Mouse (Mus musculus): ENCODE data around the gene Has3. TPM values are rescaled to one million over a fixed set of nuclear protein-coding genes. Genes with fewer than 3 reads are reported as not detected.

The Has3 gene
- polyA plus RNA-seq, 1 experiment from 2014 or later: 1.6 TPM

DNA sequence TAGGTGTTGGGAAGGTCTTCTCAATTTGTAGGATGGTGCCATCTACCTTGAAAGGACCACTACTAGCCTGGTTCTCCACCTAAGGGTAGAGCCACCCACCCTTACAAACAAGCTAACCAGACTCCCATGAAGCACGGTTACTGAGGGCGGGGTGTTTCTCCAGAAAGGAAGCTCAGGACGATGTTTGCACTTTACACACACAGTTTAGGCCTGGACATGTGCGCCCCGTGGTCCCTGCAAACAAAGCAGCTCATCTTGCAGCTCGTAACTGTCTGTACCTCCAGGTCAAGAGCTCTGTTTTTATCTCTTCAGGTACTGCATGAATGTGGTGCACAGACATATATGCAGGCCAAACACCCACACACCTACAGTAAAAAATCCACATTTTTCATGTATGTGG lies 36.6 kb downstream of the Has3 start:
- Histone ChIP-seq H3K9me3 (ENCODE audit: low read length) (no peaks in the 10 kb centered on the region), H3K4me1 (ENCODE audit: insufficient read depth, low read length) (no peaks in the 10 kb centered on the region), H3K4me3 (ENCODE audit: low read length) (no peak overlapping the region), H3K27ac (ENCODE audit: low read length) (no peak overlapping the region), H3K9ac (replicated peaks; ENCODE audit: low read length) (no peak overlapping the region), H3K27me3 (ENCODE audit: insufficient read depth, low read length) (no peaks in the 10 kb centered on the region), H3K36me3 (ENCODE audit: insufficient read depth, low read length) (peaks cover 67% of the 10 kb centered on the region), H3K4me2 (replicated peaks; ENCODE audit: low read depth, low read length) (no peak overlapping the region)
- 91% methylated on average over 6 of the region's 6 CpGs for WGBS
- ATAC-seq (ENCODE audit: low FRiP score, low TSS enrichment): no peak

DNA sequence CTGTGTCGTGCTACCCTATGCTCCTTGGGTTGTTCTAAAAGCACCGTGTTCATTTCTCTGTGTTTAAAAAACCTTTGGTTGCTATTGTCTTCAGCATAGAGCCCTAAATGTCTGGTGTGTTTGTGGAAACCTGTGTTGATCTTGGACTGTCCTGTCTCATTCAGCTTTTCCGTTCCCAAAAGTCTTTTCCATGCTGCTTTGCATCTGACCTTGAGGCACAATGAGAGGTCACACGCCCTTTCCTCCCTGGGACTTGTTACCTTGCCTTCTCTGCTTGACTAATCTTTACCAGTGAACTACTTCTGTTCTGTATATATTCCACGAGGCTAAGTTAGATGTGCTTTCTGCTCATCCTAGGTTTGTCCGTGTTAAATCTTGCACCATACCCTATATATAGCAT lies 37.4 kb downstream of the Has3 start:
- H3K27ac ChIP-seq (ENCODE audit: low read length): no peak overlapping the region
- peaks cover 70% of the 10 kb centered on the region for H3K36me3 ChIP-seq (ENCODE audit: insufficient read depth, low read length)
- no peak for ATAC-seq (ENCODE audit: low FRiP score, low TSS enrichment)
- H3K9me3 ChIP-seq (ENCODE audit: low read length): no peaks in the 10 kb centered on the region
- 84% methylated on average over 6 of the region's 6 CpGs for WGBS
- H3K4me2 ChIP-seq (replicated peaks; ENCODE audit: low read depth, low read length): no peak overlapping the region
- H3K4me3 ChIP-seq (ENCODE audit: low read length): no peak overlapping the region
- no peaks in the 10 kb centered on the region for H3K4me1 ChIP-seq (ENCODE audit: insufficient read depth, low read length)
- no peaks in the 10 kb centered on the region for H3K27me3 ChIP-seq (ENCODE audit: insufficient read depth, low read length)
- no peak overlapping the region for H3K9ac ChIP-seq (replicated peaks; ENCODE audit: low read length)

DNA sequence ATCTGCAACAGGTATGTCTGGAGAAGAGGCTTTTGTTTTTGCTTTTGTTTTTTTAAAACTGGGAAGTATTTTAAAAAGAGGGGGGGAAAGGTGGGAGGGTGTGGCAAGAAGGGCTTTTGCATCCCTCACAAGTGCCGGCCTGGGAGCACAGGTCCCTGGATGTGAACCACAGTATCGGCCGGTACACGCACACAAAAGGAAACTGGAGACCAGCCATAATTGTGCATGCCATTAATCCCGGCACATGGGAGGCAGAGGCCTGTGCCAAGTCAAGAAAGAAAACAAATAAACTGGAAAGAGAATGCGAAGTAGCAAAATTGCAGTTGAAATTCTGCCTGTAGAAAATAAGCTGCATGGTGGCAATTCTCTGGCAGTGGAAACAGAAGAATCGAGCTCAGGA lies 38.2 kb downstream of the Has3 start:
- WGBS: 73% methylated on average over 7 of the region's 7 CpGs
- Histone ChIP-seq H3K9me3 (ENCODE audit: low read length) (no peaks in the 10 kb centered on the region), H3K9ac (replicated peaks; ENCODE audit: low read length) (no peak overlapping the region), H3K4me1 (ENCODE audit: insufficient read depth, low read length) (no peaks in the 10 kb centered on the region), H3K27me3 (ENCODE audit: insufficient read depth, low read length) (no peaks in the 10 kb centered on the region), H3K36me3 (ENCODE audit: insufficient read depth, low read length) (peaks cover 68% of the 10 kb centered on the region), H3K4me2 (replicated peaks; ENCODE audit: low read depth, low read length) (no peak overlapping the region), H3K4me3 (ENCODE audit: low read length) (no peak overlapping the region), H3K27ac (ENCODE audit: low read length) (no peak overlapping the region)
- no peak for ATAC-seq (ENCODE audit: low FRiP score, low TSS enrichment)

DNA sequence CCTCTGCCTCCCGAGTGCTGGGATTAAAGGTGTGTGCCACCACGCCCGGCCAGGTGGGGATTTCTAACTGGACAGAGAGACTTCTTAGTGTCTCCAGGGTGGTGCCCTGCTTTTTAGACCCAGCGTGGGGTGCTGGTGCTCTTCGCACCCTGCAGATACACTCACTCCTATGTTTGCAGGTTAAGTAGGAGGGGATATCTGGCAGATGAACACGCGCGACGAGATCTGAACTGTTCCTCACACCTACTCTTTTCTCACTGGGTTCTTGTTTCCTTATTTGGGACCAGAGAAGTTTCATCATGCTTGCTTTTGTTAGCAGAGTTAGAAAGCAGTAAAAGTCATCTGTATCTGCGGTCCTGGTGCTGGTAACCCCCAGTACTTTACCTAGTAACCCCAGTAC lies 43.6 kb downstream of the Has3 start:
- Histone ChIP-seq H3K4me1 (ENCODE audit: insufficient read depth, low read length) (no peaks in the 10 kb centered on the region), H3K4me2 (replicated peaks; ENCODE audit: low read depth, low read length) (no peak overlapping the region), H3K9me3 (ENCODE audit: low read length) (no peaks in the 10 kb centered on the region), H3K4me3 (ENCODE audit: low read length) (no peak overlapping the region), H3K9ac (replicated peaks; ENCODE audit: low read length) (no peak overlapping the region), H3K27ac (ENCODE audit: low read length) (no peak overlapping the region), H3K27me3 (ENCODE audit: insufficient read depth, low read length) (no peaks in the 10 kb centered on the region), H3K36me3 (ENCODE audit: insufficient read depth, low read length) (peaks cover 72% of the 10 kb centered on the region)
- no peak for ATAC-seq (ENCODE audit: low FRiP score, low TSS enrichment)
- 97% methylated on average over 10 of the region's 10 CpGs for WGBS

DNA sequence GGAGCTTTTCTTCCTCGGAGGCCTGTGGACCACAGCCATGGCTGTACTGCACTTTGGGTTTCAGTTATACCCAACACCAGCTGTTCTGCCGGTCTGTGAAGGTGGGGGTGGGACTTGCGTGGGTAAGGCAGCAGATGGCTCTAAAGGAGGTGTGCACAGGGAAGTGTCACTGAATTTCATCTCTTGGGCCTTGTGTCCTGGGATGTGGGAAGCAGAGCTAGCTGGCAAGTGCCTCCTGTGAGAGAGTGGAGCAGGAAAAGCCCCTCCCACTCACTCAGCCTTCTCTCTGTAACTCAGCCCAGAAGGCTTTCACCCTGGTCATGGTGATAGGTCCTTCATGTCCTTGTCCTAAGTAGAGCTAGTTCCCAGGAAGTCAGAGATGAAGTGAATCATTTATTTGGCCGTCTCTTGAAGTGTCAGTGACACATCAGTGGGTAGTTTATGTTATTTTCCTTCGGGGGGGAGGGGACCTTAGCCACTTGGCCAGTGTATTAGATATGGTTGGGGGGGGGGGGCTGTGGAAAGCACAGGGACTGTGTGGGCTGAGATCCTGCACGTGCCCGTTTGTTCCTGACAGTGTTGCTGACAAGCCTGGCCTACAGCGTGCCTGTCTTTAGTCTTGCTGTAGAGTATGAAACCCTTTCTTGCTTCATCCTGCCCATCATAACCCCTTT lies 49.8 kb downstream of the Has3 start:
- H3K9me3 ChIP-seq (ENCODE audit: low read length): no peaks in the 10 kb centered on the region
- no peak overlapping the region for H3K4me2 ChIP-seq (replicated peaks; ENCODE audit: low read depth, low read length)
- H3K9ac ChIP-seq (replicated peaks; ENCODE audit: low read length): no peak overlapping the region
- no peaks in the 10 kb centered on the region for H3K4me1 ChIP-seq (ENCODE audit: insufficient read depth, low read length)
- ATAC-seq (ENCODE audit: low FRiP score, low TSS enrichment): no peak
- WGBS: 88% methylated on average over 8 of the region's 8 CpGs
- H3K4me3 ChIP-seq (ENCODE audit: low read length): no peak overlapping the region
- H3K27ac ChIP-seq (ENCODE audit: low read length): no peak overlapping the region
- peaks cover 76% of the 10 kb centered on the region for H3K36me3 ChIP-seq (ENCODE audit: insufficient read depth, low read length)
- H3K27me3 ChIP-seq (ENCODE audit: insufficient read depth, low read length): no peaks in the 10 kb centered on the region

DNA sequence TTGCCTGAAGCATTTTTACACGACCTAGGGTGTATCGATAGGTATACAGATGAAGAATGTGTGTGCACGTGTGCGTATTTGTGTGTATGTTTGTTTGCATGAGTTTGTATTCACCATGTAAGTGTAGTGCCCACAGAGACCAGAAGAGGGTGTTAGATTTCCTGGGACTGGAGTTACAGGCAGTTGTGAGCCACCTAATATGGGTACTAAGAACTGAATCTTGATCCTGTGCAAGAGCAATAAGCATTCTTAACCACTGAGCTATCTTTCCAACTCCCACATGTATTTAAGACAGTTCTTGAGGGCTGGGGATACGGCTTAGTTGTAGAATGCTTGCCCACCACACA lies 50.3 kb downstream of the Has3 start:
- no peak for ATAC-seq (ENCODE audit: low FRiP score, low TSS enrichment)
- H3K9me3 ChIP-seq (ENCODE audit: low read length): no peaks in the 10 kb centered on the region
- 97% methylated on average over 5 of the region's 5 CpGs for WGBS
- H3K36me3 ChIP-seq (ENCODE audit: insufficient read depth, low read length): peaks cover 71% of the 10 kb centered on the region
- no peak overlapping the region for H3K9ac ChIP-seq (replicated peaks; ENCODE audit: low read length)
- no peak overlapping the region for H3K4me2 ChIP-seq (replicated peaks; ENCODE audit: low read depth, low read length)
- no peak overlapping the region for H3K27ac ChIP-seq (ENCODE audit: low read length)
- H3K4me1 ChIP-seq (ENCODE audit: insufficient read depth, low read length): no peaks in the 10 kb centered on the region
- H3K4me3 ChIP-seq (ENCODE audit: low read length): no peak overlapping the region
- no peaks in the 10 kb centered on the region for H3K27me3 ChIP-seq (ENCODE audit: insufficient read depth, low read length)

DNA sequence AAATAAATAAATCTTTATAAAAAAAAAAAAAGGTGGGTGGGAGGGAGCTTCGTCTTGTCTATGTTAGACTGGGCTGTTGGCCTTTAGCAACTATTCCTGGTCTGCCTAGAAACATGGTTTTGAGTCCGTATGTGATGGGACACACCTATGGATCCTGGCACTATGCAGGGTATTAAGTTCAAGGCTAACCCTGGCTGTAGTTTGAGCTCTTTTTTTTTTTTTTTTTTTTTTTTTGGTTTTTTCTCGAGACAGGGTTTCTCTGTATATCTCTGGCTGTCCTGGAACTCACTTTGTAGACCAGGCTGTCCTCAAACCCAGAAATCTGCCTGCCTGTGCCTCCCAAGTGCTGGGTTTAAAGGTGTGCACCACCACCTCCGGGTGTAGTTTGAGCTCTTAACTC lies 54.0 kb downstream of the Has3 start:
- Histone ChIP-seq H3K36me3 (ENCODE audit: insufficient read depth, low read length) (peaks cover 37% of the 10 kb centered on the region), H3K9ac (replicated peaks; ENCODE audit: low read length) (no peak overlapping the region), H3K4me2 (replicated peaks; ENCODE audit: low read depth, low read length) (no peak overlapping the region), H3K4me1 (ENCODE audit: insufficient read depth, low read length) (0 out of 2 replicates have a peak, but pooled peaks cover 2% of the 10 kb centered on the region), H3K27ac (ENCODE audit: low read length) (no peak overlapping the region), H3K4me3 (ENCODE audit: low read length) (no peak overlapping the region), H3K9me3 (ENCODE audit: low read length) (no peaks in the 10 kb centered on the region), H3K27me3 (ENCODE audit: insufficient read depth, low read length) (no peaks in the 10 kb centered on the region)
- 84% methylated on average over 4 of the region's 4 CpGs for WGBS
- no peak for ATAC-seq (ENCODE audit: low FRiP score, low TSS enrichment)

DNA sequence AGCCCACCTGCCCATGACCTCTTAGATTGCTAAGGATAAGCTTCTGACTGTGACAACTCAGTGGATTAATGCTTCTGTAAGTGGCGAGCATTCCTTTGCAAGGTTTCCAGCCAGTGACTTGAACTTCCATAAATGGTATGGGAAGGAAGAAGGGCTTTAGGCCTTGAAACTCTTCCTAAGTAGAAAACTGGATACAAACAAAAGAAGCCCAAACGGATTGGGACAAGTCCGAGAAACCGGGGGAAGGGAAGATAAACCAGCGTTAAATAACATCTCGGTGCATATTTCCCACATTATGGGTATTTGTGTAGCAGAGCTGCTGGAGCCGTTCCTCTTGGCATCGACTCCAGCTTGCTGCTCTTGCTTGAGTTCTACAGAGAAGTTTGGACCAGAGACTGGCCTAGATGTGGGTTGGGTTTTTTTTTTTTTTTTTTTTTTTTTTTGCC lies 54.9 kb downstream of the Has3 start:
- peaks cover 29% of the 10 kb centered on the region for H3K36me3 ChIP-seq (ENCODE audit: insufficient read depth, low read length)
- no peaks in the 10 kb centered on the region for H3K27me3 ChIP-seq (ENCODE audit: insufficient read depth, low read length)
- H3K9me3 ChIP-seq (ENCODE audit: low read length): no peaks in the 10 kb centered on the region
- 0 out of 2 replicates have a peak, but pooled peaks cover 3% of the 10 kb centered on the region for H3K4me1 ChIP-seq (ENCODE audit: insufficient read depth, low read length)
- H3K9ac ChIP-seq (replicated peaks; ENCODE audit: low read length): no peak overlapping the region
- H3K27ac ChIP-seq (ENCODE audit: low read length): no peak overlapping the region; the same call in 1 of the 2 replicates
- H3K4me2 ChIP-seq (replicated peaks; ENCODE audit: low read depth, low read length): no peak overlapping the region
- WGBS: 74% methylated on average over 8 of the region's 8 CpGs
- ATAC-seq (ENCODE audit: low FRiP score, low TSS enrichment): no peak
- H3K4me3 ChIP-seq (ENCODE audit: low read length): no peak overlapping the region

DNA sequence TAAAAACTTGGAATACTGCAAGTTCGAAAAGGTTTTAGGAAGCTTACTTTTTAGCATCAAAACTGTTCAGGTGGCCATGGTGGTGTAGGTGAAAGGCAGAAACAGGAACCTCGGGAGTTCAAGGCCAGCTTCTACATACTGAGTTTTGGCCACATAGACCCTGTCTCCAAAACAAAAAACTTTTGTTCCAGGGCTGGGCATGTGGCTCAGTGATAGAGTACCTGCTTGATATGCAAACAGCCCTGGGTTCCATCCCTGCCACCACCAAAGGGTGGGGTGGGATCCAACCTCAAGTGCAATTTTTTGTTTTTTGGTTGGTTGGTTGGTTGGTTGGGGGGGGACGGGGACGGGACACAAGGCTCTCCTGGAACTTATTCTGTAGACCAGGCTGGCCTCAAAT lies 55.4 kb downstream of the Has3 start:
- peaks cover 23% of the 10 kb centered on the region for H3K36me3 ChIP-seq (ENCODE audit: insufficient read depth, low read length)
- no peak overlapping the region for H3K27ac ChIP-seq (ENCODE audit: low read length)
- no peaks in the 10 kb centered on the region for H3K9me3 ChIP-seq (ENCODE audit: low read length)
- 0 out of 2 replicates have a peak, but pooled peaks cover 3% of the 10 kb centered on the region for H3K4me1 ChIP-seq (ENCODE audit: insufficient read depth, low read length)
- H3K4me2 ChIP-seq (replicated peaks; ENCODE audit: low read depth, low read length): no peak overlapping the region
- ATAC-seq (ENCODE audit: low FRiP score, low TSS enrichment): no peak
- 94% methylated on average over 4 of the region's 4 CpGs for WGBS
- H3K4me3 ChIP-seq (ENCODE audit: low read length): no peak overlapping the region
- no peaks in the 10 kb centered on the region for H3K27me3 ChIP-seq (ENCODE audit: insufficient read depth, low read length)
- no peak overlapping the region for H3K9ac ChIP-seq (replicated peaks; ENCODE audit: low read length)

DNA sequence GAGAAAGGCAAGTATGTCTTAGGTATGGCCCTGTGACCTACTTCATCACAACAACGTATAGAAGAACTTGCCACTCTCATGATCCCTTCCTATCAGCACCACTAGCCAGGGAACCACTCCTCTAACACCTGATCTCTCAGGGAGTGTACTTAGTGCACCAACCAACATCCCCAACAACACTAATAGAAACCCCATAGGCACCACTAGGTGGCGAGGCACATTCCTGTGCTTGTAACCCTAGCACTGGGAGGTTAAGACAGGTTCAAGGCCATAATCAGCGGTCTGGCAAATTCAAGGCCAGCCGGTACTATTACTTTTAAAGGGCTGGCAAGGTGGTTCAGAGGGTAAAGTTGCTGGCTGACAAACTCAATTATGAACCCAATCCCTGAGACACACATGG lies 57.2 kb downstream of the Has3 start:
- Histone ChIP-seq H3K9me3 (ENCODE audit: low read length) (no peaks in the 10 kb centered on the region), H3K27ac (ENCODE audit: low read length) (no peak overlapping the region), H3K4me3 (ENCODE audit: low read length) (no peak overlapping the region), H3K4me1 (ENCODE audit: insufficient read depth, low read length) (0 out of 2 replicates have a peak, but pooled peaks cover 4% of the 10 kb centered on the region), H3K4me2 (replicated peaks; ENCODE audit: low read depth, low read length) (no peak overlapping the region), H3K27me3 (ENCODE audit: insufficient read depth, low read length) (no peaks in the 10 kb centered on the region), H3K9ac (replicated peaks; ENCODE audit: low read length) (no peak overlapping the region), H3K36me3 (ENCODE audit: insufficient read depth, low read length) (peaks cover 13% of the 10 kb centered on the region)
- 48% methylated on average over 4 of the region's 4 CpGs for WGBS
- peak; percentile 57; the same call in 1 of the 2 replicates for ATAC-seq (ENCODE audit: low FRiP score, low TSS enrichment)
